Mouse (Mus musculus) layer of hippocampus, adult 18-20 months (tissue): ENCODE measurements around the gene Oaz2. TPM values are rescaled to one million over a fixed set of nuclear protein-coding genes. Genes with fewer than 3 reads are reported as not detected.

ENCODE experiments used
- DNase-seq, 2 experiments: peaks; one replicate each; pipeline ENCODE4 v3.0.0; 2022; ENCODE audit warnings: low spot score in 2 of 2
- long read RNA-seq: library from polyadenylated mRNA; stranded (forward); transcript quantifications from one replicate; pipeline ENCODE4 v2.0.0, GENCODE M21; 2021
- total RNA-seq, 2 experiments: library from RNA; stranded (reverse); gene quantifications; 2 replicates each; pipeline ENCODE4 v1.2.3; 2021

The Oaz2 gene
- total RNA-seq: 100 to 1,000 TPM; 215 to 217 TPM
- long read RNA-seq, partial matches to known transcripts: 13 of 406 reads
- long read RNA-seq, other reads (novel, unspliced or antisense): 392 of 406 reads

GRCm38 (mm10) chr9:65667701-65668100 lies at the start of gene Oaz2:
Oaz2 (plus strand) TSS chr9:65668001.
- no peak for DNase-seq

DNA sequence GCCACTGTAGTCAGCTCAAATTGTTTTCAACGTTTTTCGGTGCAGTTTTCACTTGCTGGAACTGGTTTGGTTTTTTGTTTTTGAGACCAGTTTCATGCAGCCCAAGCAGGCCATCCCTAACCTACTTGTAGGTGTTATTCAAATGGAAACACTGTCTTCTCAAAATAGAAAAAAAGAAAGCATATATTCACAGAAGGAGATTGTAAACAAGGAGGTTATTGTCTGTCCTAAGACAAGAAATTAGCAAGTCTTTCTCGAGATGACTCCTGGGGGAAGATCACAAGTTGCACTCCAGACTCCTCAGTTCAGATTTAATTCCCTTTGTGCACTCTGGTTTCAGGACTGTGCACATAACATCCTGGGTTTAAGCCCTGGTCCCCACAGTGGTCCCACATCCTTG lies 48.5 kb upstream of the Oaz2 start:
- no peak for DNase-seq

DNA sequence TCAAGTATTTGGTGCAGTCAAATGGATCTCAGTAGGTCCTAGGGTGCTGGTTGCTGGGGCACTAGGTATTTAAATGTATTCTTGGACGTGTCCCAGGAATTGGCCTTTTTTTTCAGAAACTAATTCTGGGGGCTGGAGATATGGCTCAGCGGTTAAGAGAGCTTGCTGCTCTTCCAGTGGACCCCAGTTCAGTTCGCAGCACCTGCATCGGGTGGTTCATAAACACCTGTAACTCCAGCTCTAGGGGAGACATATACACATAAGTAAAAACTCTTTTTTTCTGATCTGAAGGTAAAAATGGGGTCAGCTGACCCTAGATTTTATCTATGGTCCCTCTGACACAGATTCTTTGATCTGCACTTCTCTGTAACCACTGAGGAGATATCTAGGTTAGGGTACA lies 46.6 kb upstream of the Oaz2 start:
- DNase-seq: no peak

- no peak for DNase-seq
Measured at GRCm38 (mm10) chr9:65621666-65622065, 46.1 kb upstream of the Oaz2 start.

DNA sequence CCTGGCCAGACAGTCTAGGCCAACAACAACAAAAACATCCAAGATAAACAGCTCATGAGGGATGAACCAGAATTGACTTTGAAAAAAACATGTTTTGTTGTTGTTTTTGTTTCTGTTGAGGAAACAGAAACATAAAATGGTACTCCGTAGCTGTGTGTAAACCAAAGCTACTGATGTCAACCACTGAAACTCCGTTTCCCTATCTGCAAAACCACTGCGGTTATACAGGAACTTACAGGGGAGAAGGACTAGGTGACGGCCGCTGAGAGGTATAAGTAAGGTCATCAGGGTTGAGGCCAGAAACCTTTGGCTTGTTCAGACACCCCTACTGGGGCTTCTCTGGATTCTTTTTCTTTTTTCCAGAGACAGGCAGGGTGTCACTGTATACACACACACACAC lies 45.0 kb upstream of the Oaz2 start:
- DNase-seq: no peak

DNA sequence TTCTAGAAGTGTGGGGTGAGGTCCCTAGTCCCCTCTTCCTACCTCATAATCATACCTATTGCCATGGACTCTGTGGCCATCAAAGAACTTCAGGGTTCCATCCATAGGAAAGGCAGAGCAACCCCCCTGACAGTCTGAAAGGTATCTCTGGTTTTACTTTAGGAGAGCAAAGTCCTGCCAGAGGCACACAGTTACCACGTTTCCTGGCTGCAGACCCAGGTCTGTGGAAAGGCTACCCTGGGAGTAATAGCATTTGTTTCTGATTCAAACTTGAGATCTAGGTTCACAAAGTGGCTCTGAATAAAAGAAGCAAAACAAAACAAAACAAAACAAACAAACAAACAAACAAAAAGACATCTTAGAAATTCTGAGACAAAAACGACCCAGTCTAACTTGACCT lies 43.5 kb upstream of the Oaz2 start:
- DNase-seq: no peak

DNA sequence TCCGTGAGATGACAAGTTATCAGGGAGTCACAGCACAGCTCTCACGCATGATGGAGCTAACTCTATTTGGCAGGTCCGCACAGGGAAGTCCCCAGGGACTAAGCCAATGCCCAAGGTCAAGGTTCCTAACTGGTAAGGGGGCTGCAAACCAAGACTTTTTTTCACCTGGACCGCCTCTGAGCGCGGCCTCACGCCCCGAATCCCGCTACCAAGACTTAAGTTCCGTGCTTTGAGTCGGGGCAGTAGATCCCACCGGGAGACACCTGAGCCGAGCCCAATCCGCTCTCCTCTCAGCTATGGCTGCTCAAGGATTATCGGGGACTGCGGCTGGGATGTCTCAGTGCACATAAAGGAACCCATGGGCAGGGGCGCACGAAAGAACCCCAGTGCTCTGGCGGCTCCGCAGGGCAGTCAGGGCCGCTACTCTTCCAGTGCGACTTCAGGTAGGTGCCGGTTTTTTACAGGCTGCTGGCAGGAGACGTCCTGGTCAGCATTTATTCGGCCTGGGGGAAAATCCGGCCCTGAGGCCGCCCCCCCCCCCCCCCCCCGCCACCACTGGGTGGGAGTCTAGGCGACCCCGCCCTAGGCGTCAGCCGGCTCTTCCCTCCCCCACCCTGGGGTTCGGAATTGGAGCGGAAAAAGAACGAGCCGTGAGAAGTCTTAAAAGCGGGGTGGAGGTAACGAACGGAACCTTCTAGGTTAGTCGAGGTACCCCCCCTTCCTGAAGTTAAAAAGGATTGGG lies 38.6 kb upstream of the Oaz2 start, which contains the start of gene Rbpms2:
Gene Rbpms2, plus strand, starts transcription at position 624 of the 742 bp plus-strand sequence.
- no peak for DNase-seq

DNA sequence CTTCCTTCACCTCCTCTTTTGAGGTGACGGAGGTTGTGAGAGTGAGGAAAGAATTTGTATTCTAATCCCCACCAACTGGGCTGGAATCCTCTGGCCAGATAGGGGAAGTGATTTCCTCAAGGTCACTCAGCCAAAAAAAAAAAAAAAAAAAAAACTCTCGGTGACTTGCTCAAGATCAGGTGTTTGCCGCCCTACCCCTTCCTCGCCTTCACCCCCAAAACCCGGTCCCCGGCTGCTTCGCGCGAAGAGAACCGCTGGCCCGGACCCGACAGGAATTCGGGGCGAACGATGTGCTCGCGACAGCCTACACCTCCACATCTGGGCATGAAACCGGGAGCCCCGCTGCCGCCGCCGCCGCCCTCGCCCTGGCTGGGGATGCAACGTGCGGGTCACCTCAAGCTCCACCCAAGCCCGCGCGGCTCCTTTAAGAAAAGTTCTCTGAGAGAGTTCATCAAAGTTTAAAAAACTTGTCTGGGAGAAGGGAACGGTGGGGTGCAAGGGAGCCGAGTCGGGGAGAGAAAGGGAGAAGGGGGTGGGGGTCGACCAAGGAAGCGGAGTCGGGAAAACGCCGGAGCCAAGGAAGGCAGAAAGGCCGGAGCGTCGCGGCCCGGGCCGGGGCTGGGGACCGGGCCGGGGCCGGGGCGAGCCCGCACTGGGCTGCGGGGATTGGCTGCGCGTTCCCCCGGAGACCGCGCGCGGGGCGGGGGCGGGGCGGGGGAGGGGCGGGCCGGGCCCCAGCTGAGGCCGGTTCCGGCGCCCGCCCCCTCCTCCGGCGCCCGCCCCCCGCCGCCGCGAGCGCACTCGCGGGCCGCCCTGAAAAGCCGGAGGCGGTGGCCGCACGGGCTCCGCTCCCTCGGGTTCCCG lies 37.8 kb upstream of the Oaz2 start:
- DNase-seq: no peak

- DNase-seq: no peak
Measured at GRCm38 (mm10) chr9:65630631-65631353, 37.0 kb upstream of the Oaz2 start.

GRCm38 (mm10) chr9:65631354-65632021 lies 36.3 kb upstream of the Oaz2 start:
- DNase-seq: no peak

DNA sequence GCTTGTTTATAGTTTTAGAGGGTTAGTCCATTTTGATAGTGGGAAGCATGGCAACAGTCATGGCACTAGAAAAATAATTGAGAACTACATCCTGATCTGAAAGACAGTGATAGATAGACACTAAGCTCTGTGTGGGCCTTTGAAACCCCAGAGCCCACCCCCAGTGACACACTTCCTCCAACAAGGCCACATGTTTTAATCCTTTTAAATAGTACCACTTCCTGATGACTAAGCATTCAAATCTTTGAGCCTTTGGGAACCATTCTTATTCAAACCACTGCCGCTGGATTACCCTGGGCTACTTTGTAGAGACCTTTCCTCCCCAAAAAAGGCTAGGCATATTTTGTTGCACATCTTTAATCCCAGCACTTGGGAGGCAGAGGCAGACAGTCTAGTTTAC lies 32.0 kb upstream of the Oaz2 start:
- DNase-seq: no peak

GRCm38 (mm10) chr9:65636926-65637325 lies 30.9 kb upstream of the Oaz2 start:
- no peak for DNase-seq

DNA sequence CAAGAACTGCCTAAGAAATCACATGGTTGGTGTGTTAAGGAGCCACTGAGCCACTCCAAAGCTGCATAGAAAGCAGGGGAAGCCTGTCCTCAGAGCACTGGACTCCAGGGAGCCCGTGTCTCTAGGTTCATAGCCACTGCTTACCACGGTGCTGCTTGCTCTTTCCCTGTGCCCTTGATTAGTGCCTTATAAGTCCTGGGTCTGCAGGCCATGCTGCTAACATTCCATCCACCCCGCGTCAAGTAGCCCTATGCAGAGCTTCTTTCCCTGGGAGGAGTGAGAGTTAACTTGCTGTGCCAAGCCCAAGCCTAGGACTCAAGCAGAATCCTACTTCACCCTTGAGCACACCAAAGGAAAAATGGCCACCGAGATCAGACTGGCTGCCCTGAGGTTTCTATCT lies 28.7 kb upstream of the Oaz2 start:
- no peak for DNase-seq

DNA sequence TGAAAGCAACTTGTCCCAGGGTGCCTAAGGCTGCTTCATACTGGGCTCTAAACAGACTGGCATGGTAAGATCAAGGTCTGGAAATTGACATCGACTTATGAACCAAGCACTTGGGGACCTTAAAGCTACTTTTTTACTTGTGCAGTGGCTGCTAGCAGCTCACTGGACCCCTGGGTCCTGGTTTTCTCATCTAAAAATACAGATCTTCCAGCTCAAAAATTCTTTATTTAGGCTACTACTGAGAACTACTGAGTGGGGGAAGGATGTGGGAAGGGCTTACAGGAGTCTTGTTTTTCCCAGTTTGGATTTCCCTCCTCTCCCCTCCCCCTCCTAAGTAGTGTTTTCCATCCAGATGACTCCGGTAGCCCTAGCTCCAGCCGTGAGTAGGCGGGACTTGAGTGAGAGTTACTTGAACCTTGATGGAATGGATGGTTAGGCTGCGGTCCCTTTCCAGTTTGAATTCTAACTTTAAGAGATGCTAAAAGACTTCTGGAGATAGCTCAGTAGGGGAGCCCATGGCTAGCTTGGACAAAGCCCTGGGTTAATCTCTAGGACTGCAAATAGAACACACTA lies 26.9 kb upstream of the Oaz2 start:
- no peak for DNase-seq

GRCm38 (mm10) chr9:65641446-65642052 lies 26.3 kb upstream of the Oaz2 start:
- no peak for DNase-seq

GRCm38 (mm10) chr9:65642546-65642945 lies 25.3 kb upstream of the Oaz2 start:
- no peak for DNase-seq

DNA sequence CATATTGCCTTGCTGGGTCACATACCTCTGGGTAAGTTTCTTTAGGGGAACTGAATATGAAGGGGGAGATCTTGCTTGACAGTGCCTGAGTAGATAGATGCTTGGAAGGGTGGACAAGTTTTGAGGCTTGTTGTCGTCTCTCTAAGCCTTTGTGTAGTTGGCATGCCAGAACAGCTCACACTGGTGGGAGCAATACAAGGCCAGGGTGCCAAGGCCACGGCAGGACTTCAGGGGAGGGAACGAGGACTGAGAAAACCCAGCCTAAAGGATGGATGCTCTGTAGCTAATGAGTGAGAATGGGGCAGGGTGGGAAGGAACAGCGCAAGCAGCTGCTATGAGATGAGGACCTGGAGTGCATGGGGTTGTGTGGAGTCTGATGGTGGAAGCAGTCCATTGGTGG lies 22.8 kb upstream of the Oaz2 start:
- no peak for DNase-seq

DNA sequence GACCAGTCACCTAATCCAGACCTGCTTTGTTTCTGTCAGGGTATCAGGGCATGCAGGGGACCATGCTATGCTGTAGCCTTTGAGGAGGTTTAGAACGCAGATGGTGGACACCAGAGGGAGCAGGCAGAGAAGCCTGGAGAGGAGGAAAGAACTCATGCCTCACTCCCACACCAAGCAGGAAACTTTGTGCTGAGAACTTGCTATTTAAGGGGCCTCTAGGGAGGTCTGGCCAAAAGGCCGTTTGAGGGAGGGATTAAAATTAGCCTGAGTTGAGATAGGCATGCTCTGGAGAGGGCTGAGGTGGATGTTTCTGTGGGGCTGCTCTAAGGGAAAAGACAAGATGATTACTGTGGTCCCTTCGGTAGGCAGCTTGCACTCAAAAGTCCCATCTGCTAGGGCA lies 21.8 kb upstream of the Oaz2 start:
- no peak for DNase-seq

DNA sequence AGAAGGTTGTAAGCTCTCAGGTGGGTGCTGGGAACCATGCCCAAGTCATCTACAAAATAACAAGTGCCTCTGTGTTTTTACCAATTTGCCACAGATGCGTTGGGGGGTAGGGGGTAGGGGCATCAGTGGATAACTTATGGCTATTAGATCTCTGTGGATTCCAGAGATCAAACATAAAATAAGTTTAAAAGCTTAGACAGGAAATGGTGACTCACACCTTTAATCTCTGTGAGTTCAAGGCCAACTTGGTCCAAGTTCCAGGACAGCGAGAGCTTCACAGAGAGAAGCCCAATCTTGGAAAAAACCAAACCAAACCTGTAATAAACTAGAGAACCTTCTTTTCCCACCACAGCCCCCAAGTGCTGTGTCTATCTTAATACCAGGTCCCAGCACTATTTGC lies 21.0 kb upstream of the Oaz2 start:
- DNase-seq: no peak

DNA sequence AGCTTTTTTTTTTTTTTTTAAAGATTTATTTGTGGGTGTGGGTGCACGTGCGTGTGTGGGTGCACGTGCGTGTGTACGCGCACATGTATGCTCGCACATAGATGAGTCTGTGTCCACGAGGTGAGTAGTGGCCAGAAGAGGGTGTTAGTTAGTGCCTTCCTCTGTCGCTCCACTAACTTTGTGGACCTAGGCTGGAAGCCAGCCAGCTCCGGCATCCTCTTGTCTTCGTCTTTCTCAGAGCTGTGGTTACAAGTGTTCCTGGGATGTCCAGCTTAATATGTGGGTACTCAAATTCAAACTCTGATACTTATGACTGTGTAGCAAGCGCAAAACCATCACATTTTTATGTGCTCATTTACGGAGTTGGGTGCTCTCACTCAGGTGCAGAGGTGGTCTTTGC lies 19.1 kb upstream of the Oaz2 start:
- no peak for DNase-seq
